Mouse (Mus musculus): ENCODE measurements at regions not wholly inside any gene's neighbourhood (a gene's known extent, or its start where the extent isn't known, plus 50 kb on each side); places are given as distances from the start of the nearest gene placed in this dataset.

DNA sequence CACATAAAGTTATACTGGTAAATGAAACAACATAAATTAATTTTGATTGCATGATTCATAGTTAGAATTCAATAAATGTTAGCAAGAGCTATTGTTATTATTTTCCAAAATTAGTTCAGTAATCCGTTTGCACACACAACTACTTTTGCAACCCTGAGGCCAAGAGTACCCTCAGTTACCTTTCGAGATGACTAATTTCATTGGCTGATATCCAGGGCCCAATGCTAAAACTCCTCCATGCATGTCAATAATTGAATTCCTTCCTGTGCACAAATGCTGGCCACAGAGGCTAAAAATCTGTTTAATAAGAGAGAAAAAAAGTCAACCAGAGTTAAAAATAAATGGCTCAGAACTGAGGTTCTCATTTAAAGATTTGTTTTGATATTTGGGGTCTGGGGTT is 685.2 kb downstream of the Epha4 start:
- no peaks in the 10 kb centered on the region for H3K4me1 ChIP-seq
- no peaks in the 10 kb centered on the region for H3K27me3 ChIP-seq (replicated peaks)
- H3K9me3 ChIP-seq = no peaks in the 10 kb centered on the region
- TF ChIP-seq FLI1 (IDR thresholded peaks at IDR 0.05; ENCODE audit: low read length) (no peak), GATA1 (IDR thresholded peaks at IDR 0.05; ENCODE audit: borderline replicate concordance, low read length) (no peak)
- H3K4me3 ChIP-seq (replicated peaks) = no peak overlapping the region
- H3K36me3 ChIP-seq (replicated peaks; ENCODE audit: low read length) = no peaks in the 10 kb centered on the region

DNA sequence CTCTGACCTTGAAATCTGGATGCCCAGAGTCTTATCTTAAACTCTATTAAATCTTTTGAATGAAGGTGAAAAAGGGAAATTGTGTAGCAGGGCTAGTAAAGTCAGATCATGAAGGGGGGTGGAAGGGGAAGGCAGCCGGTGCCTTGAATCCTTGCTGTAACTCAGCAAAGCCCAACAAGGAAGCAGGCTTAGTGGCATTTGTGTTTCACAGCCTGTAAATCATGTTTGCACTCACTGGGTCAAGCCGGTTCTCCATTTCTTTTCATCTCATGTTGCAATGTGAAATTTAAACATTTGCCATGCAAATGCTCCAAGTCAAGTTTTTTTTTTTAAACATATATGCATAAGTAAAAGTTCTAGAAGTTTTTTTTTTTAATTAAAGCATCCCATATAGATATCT is 682.6 kb downstream of the Epha4 start:
- no peak overlapping the region for H3K4me3 ChIP-seq (replicated peaks)
- no peaks in the 10 kb centered on the region for H3K27me3 ChIP-seq (replicated peaks)
- TF ChIP-seq FLI1 (IDR thresholded peaks at IDR 0.05; ENCODE audit: low read length) (no peak), GATA1 (IDR thresholded peaks at IDR 0.05; ENCODE audit: borderline replicate concordance, low read length) (no peak)
- peaks cover 11% of the 10 kb centered on the region; the same call in 1 of the 2 replicates for H3K9me3 ChIP-seq
- H3K4me1 ChIP-seq = no peaks in the 10 kb centered on the region
- H3K36me3 ChIP-seq (replicated peaks; ENCODE audit: low read length) = no peaks in the 10 kb centered on the region

DNA sequence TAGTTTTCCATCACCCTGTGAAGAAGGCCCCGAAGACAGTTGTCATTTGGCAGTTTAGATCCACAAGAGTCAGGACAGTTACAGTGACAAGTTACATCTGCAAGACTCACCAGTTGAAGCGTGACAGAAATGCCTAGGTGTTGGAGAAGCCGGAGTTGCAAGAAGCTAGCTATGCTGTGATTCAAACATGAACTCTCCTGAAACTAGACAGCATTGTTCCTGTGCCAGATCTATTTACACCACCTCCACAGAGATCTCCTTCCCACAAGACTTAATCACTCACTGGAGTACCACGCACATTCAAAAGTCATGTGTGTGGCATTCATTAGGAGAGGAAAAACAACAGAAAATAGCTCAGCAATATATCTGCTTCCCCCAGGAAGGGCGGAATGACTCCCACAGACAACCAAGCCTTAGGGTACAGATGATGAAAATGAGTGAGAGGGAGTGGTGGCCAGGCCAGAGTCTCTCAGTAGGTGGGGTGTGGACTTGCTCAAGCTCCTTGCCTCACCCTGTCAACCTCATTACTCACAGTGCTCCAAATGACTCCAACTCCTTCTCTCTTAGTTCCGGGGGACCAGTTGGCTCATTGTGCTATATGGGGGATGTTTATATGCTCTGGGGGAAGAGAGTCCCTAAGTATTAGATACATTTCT is 679.7 kb downstream of the Epha4 start:
- TF ChIP-seq GATA1 (IDR thresholded peaks at IDR 0.05; ENCODE audit: borderline replicate concordance, low read length) (no peak), FLI1 (IDR thresholded peaks at IDR 0.05; ENCODE audit: low read length) (no peak)
- H3K4me1 ChIP-seq = no peaks in the 10 kb centered on the region
- H3K9me3 ChIP-seq = peaks cover 21% of the 10 kb centered on the region; the same call in 1 of the 2 replicates
- H3K27me3 ChIP-seq (replicated peaks) = no peaks in the 10 kb centered on the region
- H3K4me3 ChIP-seq (replicated peaks) = no peak overlapping the region
- H3K36me3 ChIP-seq (replicated peaks; ENCODE audit: low read length) = no peaks in the 10 kb centered on the region

DNA sequence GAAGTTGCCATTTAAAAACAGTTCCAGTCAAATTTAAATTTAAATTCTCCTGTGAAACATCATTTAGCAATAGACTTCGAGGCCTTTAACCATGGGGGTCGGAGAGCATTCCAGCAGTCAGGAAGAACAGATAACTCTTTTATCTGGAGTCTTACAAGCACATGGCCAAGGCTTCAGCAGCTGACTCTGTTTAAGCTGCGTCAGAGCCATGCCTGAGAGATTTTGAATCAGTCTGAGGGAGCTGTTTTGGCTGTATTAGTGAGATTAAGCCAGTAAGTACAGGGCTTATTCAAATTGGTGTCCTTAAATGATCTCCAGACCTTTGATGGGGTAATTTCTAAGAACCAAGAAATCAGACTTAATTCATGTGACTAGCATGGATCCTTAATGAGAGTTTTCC is 665.5 kb downstream of the Epha4 start:
- no peaks in the 10 kb centered on the region for H3K36me3 ChIP-seq (replicated peaks; ENCODE audit: low read length)
- no peak for TF ChIP-seq GATA1 (IDR thresholded peaks at IDR 0.05; ENCODE audit: borderline replicate concordance, low read length)
- TF ChIP-seq FLI1 (IDR thresholded peaks at IDR 0.05; ENCODE audit: low read length) = no peak
- no peaks in the 10 kb centered on the region for H3K27me3 ChIP-seq (replicated peaks)
- no peaks in the 10 kb centered on the region for H3K4me1 ChIP-seq
- no peak overlapping the region for H3K4me3 ChIP-seq (replicated peaks)
- 0 out of 2 replicates have a peak, but pooled peaks cover 5% of the 10 kb centered on the region for H3K9me3 ChIP-seq

DNA sequence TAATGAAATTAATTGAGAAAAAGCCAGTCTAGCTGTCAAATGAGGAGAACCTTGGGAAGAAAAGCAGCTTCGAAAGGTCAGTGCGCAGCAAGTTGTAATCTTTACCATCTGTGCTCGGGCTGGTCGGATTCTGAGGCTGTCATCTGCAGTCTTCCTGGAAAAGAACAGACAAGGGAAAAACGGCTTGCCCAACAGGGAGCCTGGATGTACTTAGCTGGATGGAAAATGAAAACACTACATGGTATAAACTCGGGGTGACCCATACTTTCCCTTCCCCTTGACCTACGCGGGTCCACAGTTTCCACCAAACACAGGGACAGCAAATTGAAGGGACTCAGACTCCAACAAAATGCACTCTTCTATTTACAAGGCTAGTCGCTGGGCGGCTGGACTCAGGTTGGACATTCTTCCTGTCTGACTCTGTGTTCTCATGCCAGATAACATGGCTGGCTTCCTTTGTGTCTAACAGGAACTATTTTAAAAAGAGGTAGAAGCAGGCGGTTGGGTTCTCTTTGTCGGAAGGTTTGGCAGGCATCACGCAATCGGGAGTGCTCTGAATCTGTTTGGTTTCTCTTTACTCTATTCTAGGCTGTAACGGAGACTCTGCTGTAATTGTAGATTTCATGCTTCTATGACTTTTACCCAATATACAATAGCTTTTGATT is 648.5 kb downstream of the Epha4 start:
- no peaks in the 10 kb centered on the region for H3K27me3 ChIP-seq (replicated peaks)
- H3K4me1 ChIP-seq = no peaks in the 10 kb centered on the region
- peaks cover 9% of the 10 kb centered on the region; the same call in 1 of the 2 replicates for H3K9me3 ChIP-seq
- no peaks in the 10 kb centered on the region for H3K36me3 ChIP-seq (replicated peaks; ENCODE audit: low read length)
- TF ChIP-seq FLI1 (IDR thresholded peaks at IDR 0.05; ENCODE audit: low read length) (no peak), GATA1 (IDR thresholded peaks at IDR 0.05; ENCODE audit: borderline replicate concordance, low read length) (no peak)
- no peak overlapping the region for H3K4me3 ChIP-seq (replicated peaks)

DNA sequence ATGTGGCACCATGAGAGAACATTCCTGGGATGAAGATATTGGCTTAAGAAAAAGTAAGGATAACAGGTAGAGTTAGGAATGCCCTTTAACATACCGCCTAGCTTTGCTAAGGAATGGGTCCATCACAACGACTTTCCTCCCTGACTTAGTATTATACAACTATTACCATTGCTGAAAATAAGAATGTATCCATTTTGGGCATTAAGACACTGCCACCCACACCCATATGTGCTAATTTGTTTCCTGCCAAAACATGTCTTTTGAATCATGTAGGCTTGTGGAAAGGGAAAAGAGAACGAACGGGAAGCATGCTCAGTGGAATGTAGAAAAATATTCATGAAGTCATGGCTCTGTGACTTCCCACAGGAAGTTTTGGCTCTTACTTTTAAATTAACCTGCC is 641.7 kb downstream of the Epha4 start:
- Histone ChIP-seq H3K4me3 (replicated peaks) (no peak overlapping the region), H3K27me3 (replicated peaks) (no peaks in the 10 kb centered on the region), H3K4me1 (no peaks in the 10 kb centered on the region), H3K9me3 (peaks cover 8% of the 10 kb centered on the region), H3K36me3 (replicated peaks; ENCODE audit: low read length) (no peaks in the 10 kb centered on the region)
- no peak for TF ChIP-seq FLI1 (IDR thresholded peaks at IDR 0.05; ENCODE audit: low read length)
- no peak for TF ChIP-seq GATA1 (IDR thresholded peaks at IDR 0.05; ENCODE audit: borderline replicate concordance, low read length)

DNA sequence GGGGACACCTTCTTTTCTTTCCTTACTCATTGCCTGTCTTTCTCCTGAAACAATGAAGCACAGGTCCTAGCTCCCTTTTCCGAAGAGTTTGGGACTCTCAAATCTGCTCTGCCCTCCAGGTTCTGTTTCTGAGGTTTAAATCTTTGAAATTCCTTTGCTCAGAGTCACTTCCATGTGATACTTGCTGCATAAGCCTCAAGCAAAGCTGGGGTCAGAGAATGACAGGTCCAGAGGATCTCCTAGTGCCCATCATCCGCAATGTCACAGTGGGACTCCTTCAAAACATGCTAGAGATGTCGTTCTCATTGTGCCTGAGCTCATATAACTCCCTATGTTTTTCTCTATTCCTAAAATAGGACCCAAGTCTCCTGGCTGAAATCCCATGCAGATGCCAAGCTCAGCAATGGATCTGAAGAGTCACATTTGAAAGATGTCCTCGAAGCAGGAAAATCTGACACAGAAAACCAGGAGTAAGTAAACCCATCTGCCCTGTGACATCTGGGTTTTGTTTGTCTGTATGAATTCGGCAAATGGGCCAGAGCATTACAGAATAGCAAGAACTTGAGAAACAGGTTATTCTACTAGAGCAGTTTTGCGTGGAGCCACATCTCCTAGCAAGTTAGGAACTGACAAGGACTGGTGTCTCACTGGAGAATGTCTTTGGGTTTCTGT is 634.6 kb downstream of the Epha4 start:
- Histone ChIP-seq H3K9me3 (peaks cover 8% of the 10 kb centered on the region; the same call in 1 of the 2 replicates), H3K4me3 (replicated peaks) (no peak overlapping the region), H3K4me1 (no peaks in the 10 kb centered on the region), H3K36me3 (replicated peaks; ENCODE audit: low read length) (no peaks in the 10 kb centered on the region), H3K27me3 (replicated peaks) (no peaks in the 10 kb centered on the region)
- no peak for TF ChIP-seq GATA1 (IDR thresholded peaks at IDR 0.05; ENCODE audit: borderline replicate concordance, low read length)
- TF ChIP-seq FLI1 (IDR thresholded peaks at IDR 0.05; ENCODE audit: low read length) = no peak

DNA sequence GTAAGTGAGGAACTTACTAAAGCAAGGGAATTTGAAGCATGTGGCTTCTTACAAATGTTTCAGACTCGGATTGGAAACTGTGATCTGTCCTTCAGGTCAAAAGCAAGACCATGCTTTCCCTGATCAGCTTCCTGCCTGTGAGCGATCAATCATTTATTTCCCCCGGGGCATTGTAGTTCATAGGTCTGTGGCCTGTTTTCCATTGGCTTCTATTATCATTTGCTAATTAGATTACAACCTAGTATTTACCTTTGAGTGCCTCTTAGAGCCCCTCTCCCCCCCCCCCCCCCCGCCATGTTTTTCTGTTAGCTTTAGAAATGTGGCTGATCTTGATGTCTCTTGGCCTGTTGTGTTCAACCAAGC is 634.1 kb downstream of the Epha4 start:
- H3K9me3 ChIP-seq = peaks cover 8% of the 10 kb centered on the region; the same call in 1 of the 2 replicates
- no peaks in the 10 kb centered on the region for H3K4me1 ChIP-seq
- H3K4me3 ChIP-seq (replicated peaks) = no peak overlapping the region
- no peak for TF ChIP-seq GATA1 (IDR thresholded peaks at IDR 0.05; ENCODE audit: borderline replicate concordance, low read length)
- no peak for TF ChIP-seq FLI1 (IDR thresholded peaks at IDR 0.05; ENCODE audit: low read length)
- H3K27me3 ChIP-seq (replicated peaks) = no peaks in the 10 kb centered on the region
- no peaks in the 10 kb centered on the region for H3K36me3 ChIP-seq (replicated peaks; ENCODE audit: low read length)

DNA sequence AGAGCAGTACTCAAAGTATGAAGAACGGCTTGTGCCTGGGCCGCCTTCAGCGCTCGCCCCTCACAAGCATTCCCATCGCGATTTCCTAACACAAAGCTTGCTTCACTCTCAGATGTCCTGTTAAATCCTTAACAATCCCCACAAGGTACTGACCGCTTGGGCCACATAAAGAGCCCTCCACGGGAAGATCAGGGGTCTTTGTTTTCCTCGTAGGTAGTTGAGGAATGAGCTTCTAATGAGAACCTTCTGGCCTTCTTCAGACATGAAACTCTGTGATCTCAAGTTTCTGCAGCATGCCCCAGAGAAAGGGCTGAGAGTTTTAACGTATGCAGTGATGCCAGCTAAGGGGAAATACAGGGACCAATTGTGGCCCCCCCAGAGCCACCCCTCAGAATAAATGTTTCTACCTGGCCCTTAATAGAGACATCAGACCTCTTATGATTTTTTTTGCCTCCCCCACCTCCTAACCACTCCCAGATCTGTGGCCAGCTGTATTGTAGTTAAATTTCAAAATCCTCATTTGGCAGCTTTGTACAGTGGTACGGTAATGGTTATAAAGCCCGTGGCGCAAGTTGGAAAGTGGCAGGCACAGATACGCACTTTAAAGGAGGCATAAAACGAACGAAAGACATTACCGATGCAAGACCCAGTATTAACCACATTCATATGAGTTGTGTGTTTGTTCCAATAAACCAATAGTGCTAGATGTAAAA is 618.6 kb downstream of the Epha4 start:
- TF ChIP-seq GATA1 (IDR thresholded peaks at IDR 0.05; ENCODE audit: borderline replicate concordance, low read length) (no peak), FLI1 (IDR thresholded peaks at IDR 0.05; ENCODE audit: low read length) (no peak)
- Histone ChIP-seq H3K4me3 (replicated peaks) (no peak overlapping the region), H3K27me3 (replicated peaks) (no peaks in the 10 kb centered on the region), H3K9me3 (peaks cover 7% of the 10 kb centered on the region; the same call in 1 of the 2 replicates), H3K4me1 (no peaks in the 10 kb centered on the region), H3K36me3 (replicated peaks; ENCODE audit: low read length) (no peaks in the 10 kb centered on the region)
